Mouse (Mus musculus) neural tube, embryonic 15.5 days (tissue): ENCODE measurements around the gene Plcg1. TPM values are rescaled to one million over a fixed set of nuclear protein-coding genes. Genes with fewer than 3 reads are reported as not detected.

Experiments used
- ATAC-seq: fragments of 200-750 bp; cut with Nextera tagmentation; 2 replicates; pipeline ENCODE4 v1.8.0; 2017; ENCODE audit warnings: mild to moderate bottlenecking, moderate TSS enrichment, moderate library complexity; ENCODE audit not compliant: low FRiP score
- H3K27ac ChIP-seq: fragments of 300-500 bp; sonication (generic); replicated peaks from 2 replicates; pipeline ENCODE4 v1.5.1; 2015; ENCODE audit warnings: mild to moderate bottlenecking, inconsistent platforms
- H3K27me3 ChIP-seq: fragments of 300-500 bp; sonication (generic); replicated peaks from 2 replicates; pipeline ENCODE4 v1.6.1; 2015; ENCODE audit warnings: inconsistent platforms
- H3K36me3 ChIP-seq: fragments of 300-500 bp; sonication (generic); 2 replicates; pipeline ENCODE4 v1.6.1; 2015; ENCODE audit warnings: inconsistent platforms
- H3K4me1 ChIP-seq: fragments of 300-500 bp; sonication (generic); 2 replicates; pipeline ENCODE4 v1.6.1; 2015; ENCODE audit warnings: inconsistent platforms
- H3K4me2 ChIP-seq: fragments of 300-500 bp; sonication (generic); 2 replicates; pipeline ENCODE4 v1.6.1; 2015; ENCODE audit warnings: inconsistent platforms, mild to moderate bottlenecking, moderate library complexity
- H3K4me3 ChIP-seq: fragments of 300-500 bp; sonication (generic); replicated peaks from 2 replicates; pipeline ENCODE4 v1.5.1; 2015; ENCODE audit warnings: mild to moderate bottlenecking, inconsistent platforms
- H3K9ac ChIP-seq: fragments of 300-500 bp; sonication (generic); replicated peaks from 2 replicates; pipeline ENCODE4 v1.6.1; 2015; ENCODE audit warnings: mild to moderate bottlenecking, inconsistent platforms
- H3K9me3 ChIP-seq: fragments of 300-500 bp; sonication (generic); replicated peaks from 2 replicates; pipeline ENCODE4 v1.6.1; 2016; ENCODE audit warnings: inconsistent platforms
- WGBS: fragments of 180-500 bp; shearing (Covaris S2); methylation state at CpG from one replicate; pipeline ENCODE4 v1.1.7; 2015; ENCODE audit warnings: mixed read lengths; 5-methylcytosine and 5-hydroxymethylcytosine counted together
- polyA plus RNA-seq: library from polyadenylated mRNA; unstranded; fragments of >200 nt; fragmentation: Nextera tagmentation; extraction: Ambion mirVana; gene quantifications from 2 replicates; pipeline ENCODE4 v1.2.1, GENCODE M21; 2015

The Plcg1 gene
- polyA plus RNA-seq, 1 experiment from 2014 or later = 49.5 TPM

DNA sequence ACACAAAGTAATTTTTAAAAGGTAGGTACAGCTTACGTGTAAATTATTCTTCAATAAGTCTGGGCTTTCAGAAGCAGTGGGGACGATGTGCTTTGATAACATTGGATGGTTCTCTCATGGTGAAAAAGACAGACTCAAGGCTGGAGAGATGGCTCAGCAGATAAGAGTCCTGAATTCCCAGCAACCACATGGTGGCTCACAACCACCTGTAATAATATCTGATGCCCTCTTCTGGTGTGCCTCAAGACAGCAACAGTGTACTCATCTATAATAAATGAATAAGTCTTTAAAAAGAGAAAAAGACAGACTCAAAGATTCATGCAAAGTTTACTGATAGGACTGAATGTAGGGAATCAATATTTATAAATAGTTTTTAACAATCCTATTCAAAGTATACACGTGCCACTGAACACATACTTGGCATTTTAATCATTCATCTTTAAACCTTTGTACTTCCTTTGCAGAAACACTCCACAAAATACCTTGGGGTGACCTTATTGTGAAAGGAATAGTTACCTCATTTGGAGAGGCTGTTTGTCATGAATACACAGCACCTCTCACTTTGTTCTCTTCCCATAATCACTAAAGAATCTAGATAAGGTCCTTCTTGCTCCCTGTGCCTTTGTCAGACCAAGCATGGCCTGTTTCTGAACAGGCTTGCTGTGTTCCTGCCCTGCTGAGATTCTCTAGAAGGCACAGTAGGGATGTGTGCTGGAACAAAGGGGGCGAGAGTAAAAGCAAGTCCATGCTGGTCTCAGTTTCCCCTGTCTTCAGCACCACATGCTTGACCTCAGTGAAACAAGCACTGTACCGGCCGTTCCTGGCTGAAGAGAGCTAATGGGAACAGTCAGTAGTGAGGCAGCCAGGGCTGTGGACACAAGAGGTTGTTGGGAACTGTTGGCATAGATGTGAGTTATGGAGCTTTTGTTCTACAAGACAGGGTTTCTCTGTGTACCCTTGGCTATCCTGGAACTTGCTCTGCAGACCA lies 4.9 kb upstream of the Plcg1 start:
- Histone ChIP-seq H3K4me1 (peaks cover 14% of the 10 kb centered on the region), H3K4me3 (no peak overlapping the region), H3K27ac (no peak overlapping the region), H3K36me3 (peaks cover 32% of the 10 kb centered on the region), H3K9me3 (no peaks in the 10 kb centered on the region), H3K9ac (no peak overlapping the region), H3K27me3 (no peaks in the 10 kb centered on the region), H3K4me2 (no peak overlapping the region)
- WGBS = 87% methylated on average over 6 of the region's 6 CpGs
- ATAC-seq = no peak

- Histone ChIP-seq H3K9ac (no peak overlapping the region), H3K27me3 (no peaks in the 10 kb centered on the region), H3K4me2 (no peak overlapping the region), H3K9me3 (no peaks in the 10 kb centered on the region), H3K4me3 (no peak overlapping the region), H3K4me1 (peaks cover 32% of the 10 kb centered on the region), H3K36me3 (peaks cover 14% of the 10 kb centered on the region), H3K27ac (no peak overlapping the region)
- no peak for ATAC-seq
- WGBS = 92% methylated on average over 3 of the region's 3 CpGs
Measured at GRCm38 (mm10) chr2:160728972-160729371, 2.1 kb upstream of the Plcg1 start.

DNA sequence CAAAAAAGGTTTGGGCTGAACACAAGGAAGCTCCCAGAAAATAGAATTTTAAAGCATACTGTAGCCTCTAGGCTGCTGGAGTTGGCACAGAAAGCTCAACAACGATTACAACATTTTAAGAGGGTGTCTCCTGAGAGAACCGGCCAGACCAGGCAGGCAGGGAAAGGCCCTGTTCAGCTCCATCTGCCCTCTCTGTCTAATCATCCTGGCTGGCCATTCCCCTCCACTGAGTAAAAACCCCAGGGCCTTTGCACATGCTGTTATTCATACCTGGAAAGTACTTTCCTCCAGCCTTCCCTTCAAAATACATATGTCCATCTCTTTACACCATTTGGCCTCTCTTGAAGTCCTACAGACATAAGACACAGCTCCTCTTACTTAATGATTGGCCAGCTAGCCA lies 1.7 kb upstream of the Plcg1 start:
- 71% methylated on average over 2 of the region's 2 CpGs for WGBS
- H3K4me2 ChIP-seq = 0 out of 2 replicates have a peak overlapping the region, but pooled peaks have one; percentile 94

DNA sequence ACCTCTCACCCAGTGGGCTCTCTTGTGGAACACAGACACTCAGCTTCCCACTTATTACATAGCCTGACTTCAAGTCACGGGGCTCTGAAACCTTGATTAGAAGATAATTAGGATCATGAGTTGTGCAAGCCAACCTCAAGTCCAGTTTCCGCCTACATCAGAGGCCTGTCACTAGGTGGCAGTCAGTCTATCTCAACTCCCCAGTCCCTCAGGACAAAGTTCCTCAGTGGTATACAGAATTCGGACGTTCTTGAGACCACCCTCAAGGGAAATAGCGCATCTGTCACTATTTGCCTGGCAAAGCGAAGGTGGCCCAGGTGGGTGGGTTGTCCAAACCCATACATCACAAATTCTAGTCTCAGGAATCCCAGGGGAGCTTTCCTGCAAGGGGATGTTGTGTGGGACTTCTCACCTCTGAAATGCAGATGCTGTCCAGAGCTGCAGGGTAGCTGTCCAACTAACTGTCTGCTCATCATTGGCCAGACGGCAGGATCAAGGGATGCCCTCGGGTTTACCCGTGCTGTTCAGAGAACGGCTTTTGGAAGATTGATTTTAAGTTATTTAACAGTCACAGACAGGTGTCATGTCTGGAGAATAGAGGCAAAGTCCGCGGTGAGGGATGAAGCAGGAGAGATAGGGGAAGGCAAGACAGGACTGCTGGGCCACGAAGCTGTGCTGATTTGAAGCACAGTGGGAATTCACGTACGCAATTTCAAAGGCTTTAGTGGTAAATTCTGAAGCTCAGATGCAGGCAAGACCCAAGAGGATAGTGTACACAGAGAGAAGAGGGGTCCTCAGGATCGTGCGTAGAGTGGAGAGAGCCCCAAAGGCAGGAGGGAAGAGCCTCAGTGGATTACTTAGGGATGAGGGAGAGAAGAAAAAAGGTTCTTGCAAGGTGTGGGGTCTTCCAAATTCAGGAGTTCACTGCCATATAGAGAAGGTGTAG lies 976 bp upstream of the Plcg1 start:
- no peaks in the 10 kb centered on the region for H3K9me3 ChIP-seq
- peak overlapping the region; percentile 99; the same call in 1 of the 2 replicates for H3K27ac ChIP-seq
- ATAC-seq = no peak
- peak overlapping the region; percentile 94 for H3K4me2 ChIP-seq
- WGBS = 27% methylated on average over 17 of the region's 17 CpGs
- H3K36me3 ChIP-seq = peaks cover 5% of the 10 kb centered on the region
- H3K4me1 ChIP-seq = peaks cover 44% of the 10 kb centered on the region
- H3K27me3 ChIP-seq = no peaks in the 10 kb centered on the region
- peak overlapping the region; percentile 84 for H3K4me3 ChIP-seq
- H3K9ac ChIP-seq = peak overlapping the region; percentile 100

More for the DNA sequence above, 1.7 kb upstream of the Plcg1 start:
- H3K9me3 ChIP-seq = no peaks in the 10 kb centered on the region
- H3K36me3 ChIP-seq = peaks cover 10% of the 10 kb centered on the region
- peaks cover 37% of the 10 kb centered on the region for H3K4me1 ChIP-seq
- H3K4me3 ChIP-seq = no peak overlapping the region
- H3K27ac ChIP-seq = no peak overlapping the region
- no peak for ATAC-seq
- no peaks in the 10 kb centered on the region for H3K27me3 ChIP-seq
- no peak overlapping the region for H3K9ac ChIP-seq

DNA sequence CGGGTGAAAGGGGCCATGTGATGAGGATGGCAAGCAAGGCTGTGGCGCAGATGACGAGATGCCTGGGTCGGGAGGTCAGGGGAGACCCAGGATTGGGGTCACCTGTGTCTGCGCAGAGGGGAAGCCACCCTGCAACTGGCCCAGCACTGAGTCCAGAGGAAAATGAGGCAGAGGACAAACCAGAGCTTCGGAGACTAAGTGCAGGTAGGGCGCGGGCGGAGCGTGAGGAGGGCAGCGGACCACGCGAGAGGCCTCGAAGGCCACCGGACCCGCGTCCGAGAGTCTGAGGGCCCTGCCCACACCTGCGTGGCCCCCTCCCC lies 343 bp upstream of the Plcg1 start:
- WGBS = 6% methylated on average over 19 of the region's 19 CpGs
- Histone ChIP-seq H3K9me3 (no peaks in the 10 kb centered on the region), H3K9ac (peak overlapping the region; percentile 100), H3K4me2 (peak overlapping the region; percentile 94), H3K36me3 (peaks cover 5% of the 10 kb centered on the region; the same call in 1 of the 2 replicates), H3K4me3 (peak overlapping the region; percentile 84), H3K27me3 (no peaks in the 10 kb centered on the region), H3K4me1 (peaks cover 50% of the 10 kb centered on the region), H3K27ac (peak overlapping the region; percentile 99)
- no peak; the same call in none of the 2 replicates for ATAC-seq

DNA sequence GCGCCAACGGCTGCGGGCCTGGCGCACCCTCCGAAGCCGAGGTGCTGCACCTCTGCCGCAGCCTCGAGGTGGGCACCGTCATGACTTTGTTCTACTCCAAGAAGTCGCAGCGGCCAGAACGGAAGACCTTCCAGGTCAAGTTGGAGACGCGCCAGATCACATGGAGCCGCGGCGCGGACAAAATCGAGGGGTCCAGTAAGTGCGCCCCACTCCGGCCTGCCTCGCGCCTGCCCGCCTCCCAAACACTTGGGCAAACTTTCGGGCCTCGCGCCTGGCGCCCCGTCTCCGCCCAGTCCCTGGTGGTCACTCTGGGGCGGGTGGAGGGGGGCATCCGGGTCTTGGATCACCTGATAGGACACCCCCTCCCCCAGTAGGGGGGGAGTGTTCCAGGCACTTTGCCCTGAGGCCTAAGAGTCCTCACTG lies 750 bp downstream of the Plcg1 start:
- H3K9ac ChIP-seq = peak overlapping the region; percentile 100
- H3K4me2 ChIP-seq = peak overlapping the region; percentile 94
- under 1% methylated on average over 32 of the region's 32 CpGs for WGBS
- peak overlapping the region; percentile 99 for H3K27ac ChIP-seq
- peaks cover 13% of the 10 kb centered on the region for H3K36me3 ChIP-seq
- peak; percentile 16; the same call in 1 of the 2 replicates for ATAC-seq
- H3K27me3 ChIP-seq = no peaks in the 10 kb centered on the region
- no peaks in the 10 kb centered on the region for H3K9me3 ChIP-seq
- peak overlapping the region; percentile 84 for H3K4me3 ChIP-seq
- H3K4me1 ChIP-seq = peaks cover 55% of the 10 kb centered on the region

- no peak for ATAC-seq
- Histone ChIP-seq H3K27me3 (no peaks in the 10 kb centered on the region), H3K4me1 (peaks cover 62% of the 10 kb centered on the region), H3K4me2 (peak overlapping the region; percentile 94), H3K9ac (peak overlapping the region; percentile 100), H3K36me3 (peaks cover 18% of the 10 kb centered on the region), H3K27ac (peak overlapping the region; percentile 99), H3K9me3 (no peaks in the 10 kb centered on the region), H3K4me3 (peak overlapping the region; percentile 84)
- 47% methylated on average over 9 of the region's 9 CpGs for WGBS
Measured at GRCm38 (mm10) chr2:160732420-160732995, 1.4 kb downstream of the Plcg1 start.

- H3K4me1 ChIP-seq = peaks cover 68% of the 10 kb centered on the region
- peak overlapping the region; percentile 100 for H3K9ac ChIP-seq
- H3K4me2 ChIP-seq = peak overlapping the region; percentile 94
- ATAC-seq = no peak
- H3K9me3 ChIP-seq = no peaks in the 10 kb centered on the region
- peaks cover 18% of the 10 kb centered on the region for H3K36me3 ChIP-seq
- no peak overlapping the region for H3K27ac ChIP-seq
- H3K4me3 ChIP-seq = peak overlapping the region; percentile 84
- 55% methylated on average over 7 of the region's 7 CpGs for WGBS
- H3K27me3 ChIP-seq = no peaks in the 10 kb centered on the region
Measured at GRCm38 (mm10) chr2:160733131-160733531, 2.0 kb downstream of the Plcg1 start.

DNA sequence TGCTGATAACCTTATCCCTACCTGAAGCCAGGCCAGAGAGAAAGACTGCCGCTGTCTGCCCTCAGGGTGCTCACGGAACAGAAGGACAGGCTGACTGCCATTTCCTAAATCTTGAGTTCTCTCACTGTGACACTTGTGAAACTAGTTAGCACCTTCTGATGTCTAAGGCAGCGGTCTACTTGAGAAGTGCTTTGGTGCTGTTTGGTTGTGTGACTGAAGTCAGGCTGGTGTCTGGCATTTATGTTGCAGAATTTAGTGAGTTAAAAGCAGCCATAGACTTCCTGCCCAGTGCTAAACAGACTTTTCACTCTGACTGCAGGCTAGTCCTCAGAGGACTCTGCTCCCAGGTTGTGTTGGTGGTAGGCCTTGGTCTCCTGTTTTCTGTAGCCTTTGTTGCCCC lies 3.2 kb downstream of the Plcg1 start:
- Histone ChIP-seq H3K9me3 (no peaks in the 10 kb centered on the region), H3K27ac (no peak overlapping the region), H3K27me3 (no peaks in the 10 kb centered on the region), H3K36me3 (peaks cover 18% of the 10 kb centered on the region), H3K4me3 (no peak overlapping the region; the same call in 1 of the 2 replicates), H3K4me2 (peak overlapping the region; percentile 94), H3K9ac (peak overlapping the region; percentile 11; the same call in 1 of the 2 replicates), H3K4me1 (peaks cover 78% of the 10 kb centered on the region)
- no peak for ATAC-seq
- WGBS = 92% methylated on average over 3 of the region's 3 CpGs

DNA sequence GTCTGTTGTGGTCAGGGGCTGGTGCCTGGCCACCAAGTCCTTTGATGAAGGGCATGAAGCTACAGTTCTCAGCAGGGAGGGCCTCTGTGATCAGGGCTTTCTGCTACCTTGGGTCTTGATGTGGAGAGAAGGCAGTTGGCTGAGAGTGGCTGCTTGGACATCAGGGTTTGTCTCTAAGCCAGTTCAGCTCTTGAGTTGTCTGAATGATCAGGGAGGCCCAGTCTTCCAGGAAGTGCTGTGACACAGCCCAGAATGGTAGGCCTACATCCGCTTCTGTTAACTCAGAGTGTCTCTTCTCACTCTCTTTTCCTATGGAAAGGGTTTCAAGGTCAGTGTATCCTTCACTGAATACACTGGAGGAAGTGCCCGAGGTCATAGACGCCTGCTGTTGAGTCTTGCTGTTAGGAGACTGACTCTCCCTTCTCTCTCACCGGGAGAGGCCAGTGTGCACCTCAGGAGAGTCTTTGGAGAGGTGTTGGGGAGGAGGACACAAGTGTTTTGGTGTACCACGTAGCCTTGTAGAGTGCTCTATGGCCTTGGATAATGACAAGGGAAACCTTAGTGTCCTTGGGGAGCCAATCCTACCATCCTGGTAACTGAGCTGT lies 4.7 kb downstream of the Plcg1 start:
- Histone ChIP-seq H3K36me3 (peaks cover 18% of the 10 kb centered on the region), H3K9ac (no peak overlapping the region), H3K4me2 (no peak overlapping the region), H3K9me3 (no peaks in the 10 kb centered on the region), H3K4me1 (peaks cover 80% of the 10 kb centered on the region), H3K4me3 (no peak overlapping the region), H3K27me3 (no peaks in the 10 kb centered on the region), H3K27ac (no peak overlapping the region)
- no peak for ATAC-seq
- WGBS = 92% methylated on average over 5 of the region's 5 CpGs

DNA sequence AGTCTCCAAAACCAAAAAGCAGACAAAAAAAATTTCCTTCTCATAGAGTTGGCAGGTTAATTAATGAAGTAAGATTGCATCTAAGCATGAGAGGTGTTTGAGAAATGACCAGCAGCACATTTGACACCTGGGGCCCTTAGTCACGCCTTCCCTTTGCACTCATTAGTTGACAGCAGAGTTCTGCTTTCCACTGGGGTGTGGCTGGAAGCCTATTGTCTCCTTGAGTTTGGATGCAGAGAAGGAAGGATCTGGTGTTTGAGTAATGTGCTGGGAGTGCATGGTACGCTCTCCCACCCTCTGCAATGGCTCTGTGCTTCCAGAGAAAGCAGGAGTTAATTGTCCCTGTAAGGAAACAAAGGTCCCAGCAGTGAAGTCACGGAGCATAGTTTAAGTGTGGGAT lies 5.4 kb downstream of the Plcg1 start:
- no peak overlapping the region for H3K4me2 ChIP-seq
- H3K4me3 ChIP-seq = no peak overlapping the region
- WGBS = 95% methylated on average over 3 of the region's 3 CpGs
- peaks cover 18% of the 10 kb centered on the region for H3K36me3 ChIP-seq
- peaks cover 85% of the 10 kb centered on the region for H3K4me1 ChIP-seq
- no peak overlapping the region for H3K27ac ChIP-seq
- no peaks in the 10 kb centered on the region for H3K9me3 ChIP-seq
- H3K27me3 ChIP-seq = no peaks in the 10 kb centered on the region
- no peak overlapping the region for H3K9ac ChIP-seq
- ATAC-seq = no peak
